Mouse (Mus musculus) heart, postnatal 10 days (tissue): ENCODE measurements around the gene Shoc2. TPM values are rescaled to one million over a fixed set of nuclear protein-coding genes. Genes with fewer than 3 reads are reported as not detected.

Source experiments
- DNase-seq, 2 experiments: peaks; one replicate each; pipeline ENCODE4 v3.0.0; 2021
- intact Hi-C: fragments of 180-260 bp; cut with DNase I; formaldehyde crosslinking; loops from one replicate; pipeline ENCODE4 v1.15.1; 2025
- total RNA-seq, 2 experiments: library from RNA; stranded (reverse); gene quantifications; 2 replicates each; pipeline ENCODE4 v1.2.3; 2021

Shoc2 gene
- total RNA-seq, 2 experiments from 2014 or later, result 35.8 to 36.7 TPM

- intact Hi-C loops, result loop anchor here (5.0 kb wide), 1 partner anchor 47 kb away; no protein-coding TSS in a partner anchor
- no peak for DNase-seq
Observed at GRCm38 (mm10) chr19:53994276-53994675, 50.2 kb downstream of the Shoc2 start.

GRCm38 (mm10) chr19:54010973-54011372, 66.9 kb downstream of the Shoc2 start:
- intact Hi-C loops, result no loop called here

GRCm38 (mm10) chr19:54014999-54015398, 70.9 kb downstream of the Shoc2 start:
- intact Hi-C loops, result no loop called here
- DNase-seq, result no peak

More at GRCm38 (mm10) chr19:54010973-54011372, 66.9 kb downstream of the Shoc2 start:
- no peak for DNase-seq

- intact Hi-C loops, result no loop called here
- DNase-seq, result no peak
Observed at GRCm38 (mm10) chr19:54015503-54015902, 71.4 kb downstream of the Shoc2 start.

- intact Hi-C loops, result no loop called here
- DNase-seq, result no peak
Observed at GRCm38 (mm10) chr19:54035100-54035499, 91.0 kb downstream of the Shoc2 start.

- no peak for DNase-seq
- intact Hi-C loops, result no loop called here
Observed at GRCm38 (mm10) chr19:54039441-54039840, 95.3 kb downstream of the Shoc2 start.

- intact Hi-C loops, result loop anchor here (5.0 to 10.0 kb wide), 3 partner anchors 214 to 1167 kb away; no protein-coding TSS in a partner anchor
- no peak for DNase-seq
Observed at GRCm38 (mm10) chr19:54040356-54041028, 96.4 kb downstream of the Shoc2 start.

- DNase-seq, result peak in 1 of 2 experiments; percentile 5
Observed at GRCm38 (mm10) chr19:54041029-54041367, 96.9 kb downstream of the Shoc2 start.

GRCm38 (mm10) chr19:54043851-54044250, 99.7 kb downstream of the Shoc2 start, which contains the start of gene Adra2a:
Adra2a (plus strand) TSS chr19:54044151.
- intact Hi-C loops, result loop anchor here (1.0 to 10.0 kb wide), 5 partner anchors 211 to 1163 kb away; no protein-coding TSS in a partner anchor
- DNase-seq, result no peak

More at GRCm38 (mm10) chr19:54041029-54041367, 96.9 kb downstream of the Shoc2 start:
- intact Hi-C loops, result loop anchor here (5.0 to 10.0 kb wide), 3 partner anchors 214 to 1166 kb away; no protein-coding TSS in a partner anchor

- intact Hi-C loops, result loop anchor here (1.0 to 10.0 kb wide), 6 partner anchors 210 to 1163 kb away; no protein-coding TSS in a partner anchor
- peak; percentile 52 to 66 for DNase-seq
Observed at GRCm38 (mm10) chr19:54044507-54045371, 100.6 kb downstream of the Shoc2 start.

- peak in 1 of 2 experiments; percentile 21 for DNase-seq
- intact Hi-C loops, result loop anchor here (2.0 to 10.0 kb wide), 3 partner anchors 209 to 1152 kb away; no protein-coding TSS in a partner anchor
Observed at GRCm38 (mm10) chr19:54045412-54045811, 101.3 kb downstream of the Shoc2 start.

- peak in 1 of 2 experiments; percentile 27 for DNase-seq
- intact Hi-C loops, result loop anchor here (2.0 to 10.0 kb wide), 3 partner anchors 209 to 1151 kb away; no protein-coding TSS in a partner anchor
Observed at GRCm38 (mm10) chr19:54045931-54046683, 102.0 kb downstream of the Shoc2 start.

GRCm38 (mm10) chr19:54046684-54047070, 102.6 kb downstream of the Shoc2 start:
- intact Hi-C loops, result loop anchor here (5.0 to 10.0 kb wide), 2 partner anchors 208 to 1151 kb away; no protein-coding TSS in a partner anchor
- no peak for DNase-seq

- DNase-seq, result peak in 1 of 2 experiments; percentile 5
- intact Hi-C loops, result loop anchor here (5.0 to 10.0 kb wide), 2 partner anchors 207 to 1150 kb away; no protein-coding TSS in a partner anchor
Observed at GRCm38 (mm10) chr19:54047386-54048050, 103.4 kb downstream of the Shoc2 start.

- no peak for DNase-seq
- intact Hi-C loops, result loop anchor here (5.0 to 10.0 kb wide), 2 partner anchors 206 to 1149 kb away; no protein-coding TSS in a partner anchor
Observed at GRCm38 (mm10) chr19:54048161-54048885, 104.2 kb downstream of the Shoc2 start.

- intact Hi-C loops, result no loop called here
- no peak for DNase-seq
Observed at GRCm38 (mm10) chr19:54051651-54052050, 107.5 kb downstream of the Shoc2 start.

- intact Hi-C loops, result no loop called here
Observed at GRCm38 (mm10) chr19:54055845-54056244, 111.7 kb downstream of the Shoc2 start.

GRCm38 (mm10) chr19:54068447-54068846, 124.3 kb downstream of the Shoc2 start:
- intact Hi-C loops, result no loop called here
- DNase-seq, result no peak

More at GRCm38 (mm10) chr19:54055845-54056244, 111.7 kb downstream of the Shoc2 start:
- no peak for DNase-seq

- intact Hi-C loops, result no loop called here
Observed at GRCm38 (mm10) chr19:54070521-54070920, 126.4 kb downstream of the Shoc2 start.

More at GRCm38 (mm10) chr19:54070521-54070920, 126.4 kb downstream of the Shoc2 start:
- DNase-seq, result no peak
